Mouse (Mus musculus) G1E (cell line): Measurements from ENCODE around the gene Dnmt3b.

Source experiments
- CTCF ChIP-seq: IDR thresholded peaks from 2 replicates; pipeline ENCODE4 v1.5.1; 2012; ENCODE audit warnings: low read depth, low read length, inconsistent platforms, mixed read lengths
- TAL1 ChIP-seq: conservative IDR thresholded peaks from 2 replicates; pipeline ENCODE4 v1.6.1; 2012; ENCODE audit warnings: low read depth, low read length, inconsistent platforms, mixed read lengths

DNA sequence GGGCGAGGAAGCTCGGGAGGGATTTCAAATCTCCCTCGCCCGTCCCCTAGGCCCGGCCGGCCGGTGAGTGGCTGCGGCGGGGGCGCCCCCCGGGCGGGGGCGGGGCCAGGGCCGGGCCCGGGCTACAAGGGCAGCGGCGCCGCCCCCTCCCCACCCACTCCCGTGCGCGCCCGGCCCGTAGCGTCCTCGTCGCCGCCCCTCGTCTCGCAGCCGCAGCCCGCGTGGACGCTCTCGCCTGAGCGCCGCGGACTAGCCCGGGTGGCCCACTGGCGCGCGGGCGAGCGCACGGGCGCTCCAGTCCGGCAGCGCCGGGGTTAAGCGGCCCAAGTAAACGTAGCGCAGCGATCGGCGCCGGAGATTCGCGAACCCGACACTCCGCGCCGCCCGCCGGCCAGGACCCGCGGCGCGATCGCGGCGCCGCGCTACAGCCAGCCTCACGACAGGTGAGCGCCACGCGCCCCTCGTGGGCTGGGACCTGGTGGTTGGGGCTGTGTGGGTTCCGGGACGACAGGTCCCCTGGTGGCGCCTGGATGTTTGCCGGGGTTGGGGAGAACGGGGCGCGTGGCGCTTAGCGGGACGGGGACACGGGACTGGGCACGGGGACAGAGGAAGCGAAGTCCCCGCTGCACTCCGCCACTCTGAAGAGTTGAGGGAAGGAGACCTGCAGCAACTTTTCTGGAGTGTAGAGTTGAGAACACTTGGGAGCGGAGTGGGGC lies at the start of gene Dnmt3b:
- TF ChIP-seq CTCF (no peak), TAL1 (no peak)
